Mouse (Mus musculus) embryonic facial prominence, embryonic 10.5 days (tissue): ENCODE data around the gene Fzd1. TPM values are rescaled to one million over a fixed set of nuclear protein-coding genes. Genes with fewer than 3 reads are reported as not detected.
A peak's percentile ranks its signal among the peaks of the same experiment; 100 is the strongest.

Experiments
- DNase-seq: peaks from one replicate; pipeline ENCODE4 v3.0.0-alpha.2; 2017; ENCODE audit warnings: low spot score
- H3K27ac ChIP-seq: fragments of 300-500 bp; sonication (generic); replicated peaks from 2 replicates; pipeline ENCODE4 v1.5.1; 2016; ENCODE audit warnings: mild to moderate bottlenecking
- H3K27me3 ChIP-seq: fragments of 300-500 bp; sonication (generic); replicated peaks from 2 replicates; pipeline ENCODE4 v1.6.1; 2016; ENCODE audit warnings: low read depth, mild to moderate bottlenecking; ENCODE audit not compliant: poor library complexity, severe bottlenecking
- H3K36me3 ChIP-seq: fragments of 300-500 bp; sonication (generic); replicated peaks from 2 replicates; pipeline ENCODE4 v1.6.1; 2016; ENCODE audit warnings: mild to moderate bottlenecking, moderate library complexity
- H3K4me1 ChIP-seq: fragments of 300-500 bp; sonication (generic); 2 replicates; pipeline ENCODE4 v1.6.1; 2016
- H3K4me3 ChIP-seq: fragments of 300-500 bp; sonication (generic); 2 replicates; pipeline ENCODE4 v1.5.1; 2016; ENCODE audit warnings: mild to moderate bottlenecking, moderate library complexity
- H3K9me3 ChIP-seq: fragments of 300-500 bp; sonication (generic); 2 replicates; pipeline ENCODE4 v1.6.1; 2016; ENCODE audit warnings: mild to moderate bottlenecking
- WGBS: fragments of 180-500 bp; shearing (Covaris S2); methylation state at CpG from one replicate; pipeline ENCODE4 v1.1.7; 2016; 5-methylcytosine and 5-hydroxymethylcytosine counted together
- polyA plus RNA-seq: library from polyadenylated mRNA; unstranded; fragments of >200 nt; fragmentation: Nextera tagmentation; extraction: Ambion mirVana; gene quantifications from 2 replicates; pipeline ENCODE4 v1.2.1, GENCODE M21; 2016

Fzd1 gene
- polyA plus RNA-seq: 14.9 and 16.5 TPM in 2 replicates

DNA sequence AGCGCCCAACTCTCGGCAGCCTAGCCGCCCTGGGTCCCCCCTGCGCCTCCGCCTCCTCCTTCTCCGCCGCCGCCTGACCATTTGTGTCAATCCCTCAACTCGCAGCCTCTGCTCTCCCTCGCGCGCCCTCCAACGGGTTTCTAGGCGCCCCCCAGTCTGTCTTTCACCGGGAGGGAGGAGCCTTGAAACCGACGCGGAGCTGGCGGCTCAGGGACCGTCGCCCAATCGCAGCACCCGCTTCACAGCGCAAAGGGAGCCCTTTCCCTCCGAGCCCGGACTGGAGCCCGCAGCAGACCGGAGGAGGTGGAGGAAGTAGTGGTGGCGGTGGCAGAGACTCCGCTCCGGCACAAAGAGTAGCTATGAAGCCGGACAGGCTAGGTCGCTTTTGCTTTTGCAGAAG lies at the start of gene Fzd1:
Gene Fzd1, minus strand, starts transcription at position 134 of the 400 bp plus-strand sequence.
- H3K4me1 ChIP-seq: peaks cover 37% of the 10 kb centered on the region
- peaks cover 9% of the 10 kb centered on the region for H3K36me3 ChIP-seq
- DNase-seq: peak; percentile 98
- WGBS: under 1% methylated on average over 33 of the region's 33 CpGs
- peaks cover 34% of the 10 kb centered on the region for H3K27me3 ChIP-seq
- no peaks in the 10 kb centered on the region for H3K9me3 ChIP-seq
- H3K27ac ChIP-seq: peak within 1 kb of the TSS; percentile 96
- peak within 1 kb of the TSS; percentile 93 for H3K4me3 ChIP-seq

- Histone ChIP-seq H3K27me3 (0 out of 2 replicates have a peak, but pooled peaks cover 1% of the 10 kb centered on the region), H3K9me3 (no peaks in the 10 kb centered on the region), H3K27ac (peak overlapping the region; percentile 57), H3K36me3 (no peaks in the 10 kb centered on the region), H3K4me1 (peaks cover 26% of the 10 kb centered on the region), H3K4me3 (no peak overlapping the region)
- WGBS: 48% methylated on average over 4 of the region's 4 CpGs
- peak; percentile 39 for DNase-seq
Measured at GRCm38 (mm10) chr5:4805228-4805627, 47.4 kb upstream of the Fzd1 start.

GRCm38 (mm10) chr5:4803708-4804107 lies 45.9 kb upstream of the Fzd1 start:
- peaks cover 26% of the 10 kb centered on the region for H3K4me1 ChIP-seq
- H3K4me3 ChIP-seq: no peak overlapping the region
- no peaks in the 10 kb centered on the region for H3K27me3 ChIP-seq
- DNase-seq: no peak
- H3K36me3 ChIP-seq: no peaks in the 10 kb centered on the region
- H3K27ac ChIP-seq: no peak overlapping the region
- 77% methylated on average over 5 of the region's 5 CpGs for WGBS
- H3K9me3 ChIP-seq: no peaks in the 10 kb centered on the region

GRCm38 (mm10) chr5:4801971-4802370 lies 44.1 kb upstream of the Fzd1 start:
- Histone ChIP-seq H3K27ac (no peak overlapping the region), H3K27me3 (no peaks in the 10 kb centered on the region), H3K9me3 (no peaks in the 10 kb centered on the region), H3K4me3 (no peak overlapping the region), H3K36me3 (no peaks in the 10 kb centered on the region), H3K4me1 (peaks cover 26% of the 10 kb centered on the region)
- DNase-seq: no peak

DNA sequence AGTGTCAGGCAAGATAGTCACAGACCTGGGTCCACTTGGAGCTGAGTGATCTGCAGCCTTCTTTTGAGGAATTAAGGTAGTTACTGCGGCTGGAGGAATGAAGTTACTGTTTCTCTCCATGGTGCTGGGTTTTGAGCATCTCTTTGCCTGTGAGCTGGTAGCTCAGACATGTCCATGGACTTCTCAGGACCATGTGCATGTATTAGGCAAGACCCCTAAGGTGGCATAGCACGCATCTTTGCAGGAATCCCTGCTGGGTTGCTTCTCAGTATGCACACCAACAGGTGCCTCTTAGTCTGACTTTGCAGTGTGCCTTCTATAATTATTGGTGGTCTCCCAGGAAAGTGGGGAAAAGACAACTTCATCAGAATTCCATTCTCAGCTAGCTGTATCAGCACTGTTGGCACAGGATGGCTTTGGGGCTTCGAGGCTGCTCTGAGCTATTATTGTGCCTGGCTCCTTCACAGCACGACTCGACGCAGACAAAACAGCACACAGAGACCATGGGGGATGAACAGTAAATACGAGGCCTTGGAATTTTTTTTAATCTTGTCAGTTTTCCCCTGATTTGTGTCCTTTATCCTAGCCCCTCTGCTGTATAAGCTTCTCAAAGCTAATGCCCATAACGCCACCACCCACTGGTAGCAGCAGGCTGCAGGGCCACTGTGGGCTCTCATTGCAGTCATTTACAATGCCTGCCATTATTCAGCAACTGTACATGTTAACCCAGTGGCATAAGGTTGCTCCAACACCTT lies 43.4 kb upstream of the Fzd1 start:
- peaks cover 26% of the 10 kb centered on the region for H3K4me1 ChIP-seq
- H3K36me3 ChIP-seq: no peaks in the 10 kb centered on the region
- no peak for DNase-seq
- H3K27me3 ChIP-seq: no peaks in the 10 kb centered on the region
- WGBS: 61% methylated on average over 8 of the region's 8 CpGs
- no peaks in the 10 kb centered on the region for H3K9me3 ChIP-seq
- no peak overlapping the region for H3K27ac ChIP-seq
- no peak overlapping the region for H3K4me3 ChIP-seq

- no peak for DNase-seq
Measured at GRCm38 (mm10) chr5:4791219-4791618, 33.4 kb upstream of the Fzd1 start.

GRCm38 (mm10) chr5:4790265-4790664 lies 32.4 kb upstream of the Fzd1 start:
- peaks cover 9% of the 10 kb centered on the region; the same call in 1 of the 2 replicates for H3K4me1 ChIP-seq
- H3K27ac ChIP-seq: no peak overlapping the region
- no peak for DNase-seq
- 93% methylated on average over 4 of the region's 4 CpGs for WGBS
- no peaks in the 10 kb centered on the region for H3K36me3 ChIP-seq
- H3K9me3 ChIP-seq: no peaks in the 10 kb centered on the region
- H3K27me3 ChIP-seq: no peaks in the 10 kb centered on the region
- H3K4me3 ChIP-seq: no peak overlapping the region

More at GRCm38 (mm10) chr5:4791219-4791618, 33.4 kb upstream of the Fzd1 start:
- Histone ChIP-seq H3K36me3 (no peaks in the 10 kb centered on the region), H3K9me3 (no peaks in the 10 kb centered on the region), H3K4me1 (peaks cover 9% of the 10 kb centered on the region; the same call in 1 of the 2 replicates), H3K27me3 (no peaks in the 10 kb centered on the region), H3K27ac (no peak overlapping the region), H3K4me3 (no peak overlapping the region)
- WGBS: 69% methylated on average over 3 of the region's 3 CpGs

DNA sequence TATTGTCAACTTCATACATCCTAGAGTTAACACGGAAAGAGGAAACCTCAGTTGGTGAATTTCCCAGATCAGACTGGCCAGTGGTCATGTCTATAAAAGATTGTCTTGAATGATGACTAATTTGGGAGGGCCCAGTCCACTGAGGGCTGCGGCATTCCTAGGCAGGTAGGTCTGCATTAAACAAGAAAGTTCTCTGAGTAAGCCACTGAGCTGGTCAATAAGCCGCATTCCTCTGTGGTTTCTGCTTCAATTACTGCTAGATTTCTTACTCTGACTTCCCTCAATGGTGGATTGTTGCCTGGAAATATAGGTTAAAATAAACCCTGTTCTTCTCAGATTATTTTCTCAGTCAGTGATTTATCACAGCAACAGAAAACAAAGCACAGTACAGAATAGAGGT lies 30.6 kb upstream of the Fzd1 start:
- no peak for DNase-seq
- H3K27me3 ChIP-seq: no peaks in the 10 kb centered on the region
- WGBS: 91% methylated on average over 3 of the region's 3 CpGs

DNA sequence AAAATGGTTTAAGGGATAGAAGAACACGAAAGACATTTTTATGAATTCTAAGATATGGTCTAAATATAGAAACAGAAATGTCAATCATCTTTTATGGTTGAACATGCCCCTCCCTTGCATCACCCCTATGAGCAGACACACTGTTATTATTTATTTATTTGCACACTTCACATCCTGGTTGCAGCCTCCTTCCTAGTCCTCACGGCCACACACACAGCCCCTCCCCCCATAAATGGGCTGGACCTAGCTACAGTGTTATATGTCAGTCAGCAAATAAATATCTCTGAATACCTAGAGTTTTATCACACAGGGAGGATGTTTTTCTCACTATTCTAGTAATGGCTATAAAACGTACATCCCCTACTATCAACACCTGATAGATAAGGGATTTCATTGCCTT lies 29.0 kb upstream of the Fzd1 start:
- H3K27ac ChIP-seq: no peak overlapping the region
- DNase-seq: no peak
- H3K9me3 ChIP-seq: no peaks in the 10 kb centered on the region
- no peaks in the 10 kb centered on the region for H3K36me3 ChIP-seq
- peaks cover 9% of the 10 kb centered on the region; the same call in 1 of the 2 replicates for H3K4me1 ChIP-seq
- WGBS: 87% methylated on average over 3 of the region's 3 CpGs
- no peak overlapping the region for H3K4me3 ChIP-seq
- no peaks in the 10 kb centered on the region for H3K27me3 ChIP-seq

More for the DNA sequence above, 30.6 kb upstream of the Fzd1 start:
- Histone ChIP-seq H3K36me3 (no peaks in the 10 kb centered on the region), H3K4me3 (no peak overlapping the region), H3K9me3 (no peaks in the 10 kb centered on the region), H3K4me1 (peaks cover 9% of the 10 kb centered on the region; the same call in 1 of the 2 replicates), H3K27ac (no peak overlapping the region)

GRCm38 (mm10) chr5:4778274-4778673 lies 20.4 kb upstream of the Fzd1 start:
- H3K27ac ChIP-seq: no peak overlapping the region
- DNase-seq: no peak
- H3K4me1 ChIP-seq: 0 out of 2 replicates have a peak, but pooled peaks cover 8% of the 10 kb centered on the region
- H3K9me3 ChIP-seq: no peaks in the 10 kb centered on the region
- H3K36me3 ChIP-seq: no peaks in the 10 kb centered on the region
- no peak overlapping the region for H3K4me3 ChIP-seq
- 89% methylated on average over 3 of the region's 3 CpGs for WGBS
- H3K27me3 ChIP-seq: 0 out of 2 replicates have a peak, but pooled peaks cover 3% of the 10 kb centered on the region

DNA sequence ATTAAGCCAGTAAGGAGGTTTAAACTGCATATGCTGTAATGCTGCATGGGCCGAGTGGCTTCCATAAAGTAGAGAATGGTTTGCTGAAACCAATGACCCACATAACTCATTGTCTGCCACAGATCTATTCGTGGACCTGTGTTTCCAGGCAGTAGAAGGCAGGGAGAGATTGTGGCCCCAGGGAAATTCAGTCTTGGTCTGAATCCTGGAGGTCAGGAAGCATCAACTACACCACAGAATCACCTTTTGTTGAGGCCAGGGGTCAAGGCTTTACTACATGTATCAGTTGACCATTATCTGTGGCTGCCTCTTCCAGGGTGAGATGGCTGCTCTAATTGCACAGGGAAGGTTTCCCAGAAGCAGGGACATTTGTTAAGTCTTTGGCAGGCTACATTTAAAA lies 18.7 kb upstream of the Fzd1 start:
- Histone ChIP-seq H3K9me3 (no peaks in the 10 kb centered on the region), H3K27me3 (0 out of 2 replicates have a peak, but pooled peaks cover 3% of the 10 kb centered on the region), H3K36me3 (no peaks in the 10 kb centered on the region), H3K4me1 (0 out of 2 replicates have a peak, but pooled peaks cover 8% of the 10 kb centered on the region), H3K4me3 (no peak overlapping the region), H3K27ac (no peak overlapping the region)
- DNase-seq: no peak
- 63% methylated on average over 2 of the region's 2 CpGs for WGBS

GRCm38 (mm10) chr5:4773090-4773772 lies 15.4 kb upstream of the Fzd1 start:
- no peaks in the 10 kb centered on the region for H3K36me3 ChIP-seq
- H3K4me3 ChIP-seq: no peak overlapping the region
- DNase-seq: no peak
- no peaks in the 10 kb centered on the region for H3K9me3 ChIP-seq
- H3K4me1 ChIP-seq: 0 out of 2 replicates have a peak, but pooled peaks cover 8% of the 10 kb centered on the region
- 0 out of 2 replicates have a peak overlapping the region, but pooled peaks have one; percentile 30 for H3K27ac ChIP-seq
- H3K27me3 ChIP-seq: 0 out of 2 replicates have a peak, but pooled peaks cover 3% of the 10 kb centered on the region
- 52% methylated on average over 9 of the region's 9 CpGs for WGBS
